Mouse (Mus musculus) lung, embryonic 15.5 days (tissue): ENCODE data around the gene Ttc37. TPM values are rescaled to one million over a fixed set of nuclear protein-coding genes. Genes with fewer than 3 reads are reported as not detected.
A peak's percentile ranks its signal among the peaks of the same experiment; 100 is the strongest.

Experiments used
- ATAC-seq: fragments of 200-750 bp; cut with Nextera tagmentation; 2 replicates; pipeline ENCODE4 v1.8.0; 2017; ENCODE audit warnings: moderate number of reproducible peaks, borderline replicate concordance; ENCODE audit not compliant: low FRiP score, low TSS enrichment; ENCODE audit errors: extremely low read depth
- H3K27ac ChIP-seq: fragments of 300-500 bp; sonication (generic); 2 replicates; pipeline ENCODE4 v1.5.1; 2015; ENCODE audit warnings: moderate library complexity, mild to moderate bottlenecking, inconsistent platforms
- H3K27me3 ChIP-seq: fragments of 300-500 bp; sonication (generic); 2 replicates; pipeline ENCODE4 v1.6.1; 2015; ENCODE audit warnings: inconsistent platforms
- H3K36me3 ChIP-seq: fragments of 300-500 bp; sonication (generic); 2 replicates; pipeline ENCODE4 v1.6.1; 2015; ENCODE audit warnings: inconsistent platforms
- H3K4me1 ChIP-seq: fragments of 300-500 bp; sonication (generic); 2 replicates; pipeline ENCODE4 v1.6.1; 2015; ENCODE audit warnings: inconsistent platforms
- H3K4me2 ChIP-seq: fragments of 300-500 bp; sonication (generic); 2 replicates; pipeline ENCODE4 v1.6.1; 2015; ENCODE audit warnings: inconsistent platforms, mild to moderate bottlenecking, moderate library complexity
- H3K4me3 ChIP-seq: fragments of 300-500 bp; sonication (generic); 2 replicates; pipeline ENCODE4 v1.5.1; 2015; ENCODE audit warnings: mild to moderate bottlenecking, inconsistent platforms
- H3K9ac ChIP-seq: fragments of 300-500 bp; sonication (generic); 2 replicates; pipeline ENCODE4 v1.6.1; 2015; ENCODE audit warnings: inconsistent platforms
- H3K9me3 ChIP-seq: fragments of 300-500 bp; sonication (generic); 2 replicates; pipeline ENCODE4 v1.6.1; 2016; ENCODE audit warnings: inconsistent platforms
- WGBS: fragments of 180-500 bp; shearing (Covaris S2); methylation state at CpG from one replicate; pipeline ENCODE4 v1.1.7; 2015; 5-methylcytosine and 5-hydroxymethylcytosine counted together
- polyA plus RNA-seq: library from polyadenylated mRNA; unstranded; fragments of >200 nt; fragmentation: Nextera tagmentation; extraction: Ambion mirVana; gene quantifications from 2 replicates; pipeline ENCODE4 v1.2.1, GENCODE M21; 2015

Gene Ttc37
- polyA plus RNA-seq, 1 experiment from 2014 or later = 11.2 TPM

DNA sequence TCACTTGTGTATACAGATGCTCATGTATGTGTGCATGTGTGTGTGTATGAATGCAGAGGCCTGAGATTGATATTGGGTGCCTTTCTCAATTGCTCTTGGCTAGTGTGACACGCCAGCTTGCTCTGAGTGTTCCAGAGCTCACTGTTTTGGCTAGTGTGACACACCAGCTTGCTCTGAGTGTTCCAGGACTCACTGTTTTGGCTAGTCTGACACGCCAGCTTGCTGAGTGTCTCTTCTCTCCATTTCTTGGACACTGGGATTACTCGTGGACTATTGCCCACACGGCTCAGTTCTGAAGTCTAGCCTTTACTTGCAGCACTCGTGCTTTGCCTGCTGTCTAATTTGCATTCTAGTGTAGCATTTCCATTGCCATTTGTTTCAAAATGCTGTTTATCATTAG lies 80.2 kb downstream of the Ttc37 start:
- no peak overlapping the region for H3K27ac ChIP-seq
- H3K36me3 ChIP-seq = peaks cover 25% of the 10 kb centered on the region
- H3K4me1 ChIP-seq = no peaks in the 10 kb centered on the region
- H3K4me2 ChIP-seq = no peak overlapping the region
- H3K27me3 ChIP-seq = no peaks in the 10 kb centered on the region
- no peaks in the 10 kb centered on the region for H3K9me3 ChIP-seq
- no peak overlapping the region for H3K4me3 ChIP-seq
- no peak for ATAC-seq
- WGBS = 86% methylated on average over 5 of the region's 5 CpGs
- H3K9ac ChIP-seq = no peak overlapping the region

DNA sequence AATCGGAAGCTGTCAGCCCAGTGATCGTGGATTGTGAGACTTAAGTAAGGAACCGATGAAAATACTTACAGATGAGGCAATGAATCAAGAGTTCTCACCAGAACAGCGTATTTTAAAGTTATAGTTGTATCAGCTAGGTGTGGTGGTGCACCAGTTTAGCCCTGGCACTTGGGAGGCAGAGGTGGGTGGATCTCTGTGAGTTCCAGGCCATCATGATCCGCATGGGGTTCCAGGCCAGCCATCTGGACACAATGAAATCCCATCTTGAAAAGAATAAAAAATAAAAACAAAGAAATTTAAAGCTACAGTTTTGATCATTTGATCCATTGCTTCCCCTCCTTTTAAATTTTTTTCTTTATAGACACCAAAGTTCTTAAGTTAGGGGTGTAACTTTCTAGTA lies 89.1 kb downstream of the Ttc37 start:
- no peaks in the 10 kb centered on the region for H3K4me1 ChIP-seq
- ATAC-seq = no peak
- WGBS = 92% methylated on average over 5 of the region's 5 CpGs
- no peak overlapping the region for H3K9ac ChIP-seq
- H3K27ac ChIP-seq = no peak overlapping the region
- no peaks in the 10 kb centered on the region for H3K27me3 ChIP-seq
- no peak overlapping the region for H3K4me3 ChIP-seq
- no peaks in the 10 kb centered on the region for H3K9me3 ChIP-seq
- no peak overlapping the region for H3K4me2 ChIP-seq
- H3K36me3 ChIP-seq = peaks cover 21% of the 10 kb centered on the region

- Histone ChIP-seq H3K9me3 (no peaks in the 10 kb centered on the region), H3K4me1 (no peaks in the 10 kb centered on the region), H3K9ac (no peak overlapping the region), H3K27ac (no peak overlapping the region), H3K4me2 (no peak overlapping the region), H3K36me3 (peaks cover 21% of the 10 kb centered on the region), H3K27me3 (no peaks in the 10 kb centered on the region), H3K4me3 (no peak overlapping the region)
- WGBS = 82% methylated on average over 3 of the region's 3 CpGs
- ATAC-seq = no peak; the same call in 1 of the 2 replicates
Measured at GRCm38 (mm10) chr13:76189190-76189589, 90.7 kb downstream of the Ttc37 start.

DNA sequence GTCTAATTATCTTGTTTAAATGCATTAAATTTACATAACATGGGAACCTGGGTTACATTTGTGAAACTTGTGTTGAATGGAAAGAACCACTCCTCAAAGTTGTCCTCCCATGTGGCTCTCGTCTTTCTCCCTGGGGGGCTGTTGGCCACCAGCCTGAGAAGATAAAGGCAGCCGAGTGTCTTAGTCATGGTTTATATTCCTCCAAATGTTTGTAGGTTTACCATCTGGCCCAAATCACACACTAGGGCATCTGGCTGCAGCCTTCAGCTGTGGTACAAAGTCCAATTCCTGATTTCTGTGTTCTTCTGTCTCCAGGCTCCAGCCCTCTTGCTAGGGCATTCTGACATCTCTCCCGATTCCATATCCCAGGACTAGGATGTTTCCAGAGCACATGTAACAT lies 91.7 kb downstream of the Ttc37 start:
- Histone ChIP-seq H3K36me3 (peaks cover 21% of the 10 kb centered on the region), H3K4me2 (no peak overlapping the region)
- no peak for ATAC-seq

DNA sequence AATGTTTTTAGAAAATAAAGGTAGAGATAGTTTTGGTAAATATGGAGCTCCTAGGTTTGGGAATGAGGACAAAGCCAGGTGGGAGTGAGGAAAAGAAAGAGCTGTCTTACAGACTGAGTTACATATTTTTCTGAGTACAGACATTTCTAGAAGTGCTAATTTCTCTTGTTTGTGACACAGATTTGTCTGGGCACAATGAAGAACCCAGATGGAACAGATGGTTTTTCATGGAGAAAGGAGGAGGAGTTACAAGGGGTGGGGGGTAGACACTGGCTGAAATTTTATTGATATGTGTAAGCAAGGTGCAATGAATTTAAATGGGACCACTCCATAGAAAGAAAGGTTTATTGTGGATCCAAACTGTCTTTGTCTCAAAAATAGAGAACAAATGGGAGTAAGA lies 96.4 kb downstream of the Ttc37 start:
- Histone ChIP-seq H3K9me3 (no peaks in the 10 kb centered on the region), H3K4me2 (no peak overlapping the region), H3K36me3 (peaks cover 18% of the 10 kb centered on the region), H3K27me3 (no peaks in the 10 kb centered on the region), H3K4me1 (no peaks in the 10 kb centered on the region), H3K9ac (no peak overlapping the region), H3K27ac (no peak overlapping the region), H3K4me3 (no peak overlapping the region)
- no peak for ATAC-seq

More for the DNA sequence above, 91.7 kb downstream of the Ttc37 start:
- no peaks in the 10 kb centered on the region for H3K9me3 ChIP-seq
- 81% methylated on average over 3 of the region's 3 CpGs for WGBS
- H3K27ac ChIP-seq = no peak overlapping the region
- H3K4me1 ChIP-seq = no peaks in the 10 kb centered on the region
- no peaks in the 10 kb centered on the region for H3K27me3 ChIP-seq
- H3K4me3 ChIP-seq = no peak overlapping the region
- H3K9ac ChIP-seq = no peak overlapping the region

DNA sequence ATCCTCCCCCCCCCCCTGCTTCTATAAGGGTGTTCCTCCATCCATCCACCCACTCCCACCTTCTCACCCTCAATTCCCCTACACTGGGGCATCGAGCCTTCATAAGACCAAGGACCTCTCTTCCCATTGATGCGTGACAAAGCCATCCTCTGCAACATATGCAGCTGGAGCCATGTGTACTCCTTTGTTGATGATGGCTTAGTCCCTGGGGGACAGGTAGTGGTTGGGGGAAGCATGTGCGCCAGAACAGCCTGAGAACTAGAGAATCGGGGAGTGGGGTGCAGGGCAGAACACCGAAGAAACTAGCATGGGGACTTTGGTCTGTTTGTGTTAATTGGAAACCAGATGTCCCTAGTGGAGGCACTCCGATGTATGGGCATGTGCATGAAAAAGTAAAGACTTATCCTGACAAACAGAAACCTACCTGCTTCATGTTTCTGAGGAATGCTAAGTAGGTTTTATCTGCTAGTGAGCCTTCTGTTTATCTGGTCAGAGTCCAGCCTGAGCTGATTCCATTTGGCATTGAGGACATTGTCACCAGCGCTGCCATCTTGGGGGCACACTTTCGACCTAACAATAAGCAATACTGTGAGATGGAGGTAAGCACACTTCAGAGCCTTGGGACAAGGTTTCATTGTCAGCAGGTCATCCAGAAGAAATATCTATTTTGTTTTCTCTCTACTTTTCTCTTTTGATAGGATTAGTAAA lies 97.1 kb downstream of the Ttc37 start:
- no peak overlapping the region for H3K4me2 ChIP-seq
- WGBS = 91% methylated on average over 8 of the region's 8 CpGs
- H3K4me3 ChIP-seq = no peak overlapping the region
- no peaks in the 10 kb centered on the region for H3K27me3 ChIP-seq
- H3K36me3 ChIP-seq = peaks cover 14% of the 10 kb centered on the region
- no peaks in the 10 kb centered on the region for H3K4me1 ChIP-seq
- H3K9ac ChIP-seq = no peak overlapping the region
- ATAC-seq = no peak
- H3K9me3 ChIP-seq = no peaks in the 10 kb centered on the region
- no peak overlapping the region for H3K27ac ChIP-seq

- Histone ChIP-seq H3K4me1 (no peaks in the 10 kb centered on the region), H3K27ac (no peak overlapping the region), H3K9ac (no peak overlapping the region), H3K4me2 (no peak overlapping the region), H3K27me3 (no peaks in the 10 kb centered on the region), H3K36me3 (no peaks in the 10 kb centered on the region), H3K9me3 (no peaks in the 10 kb centered on the region), H3K4me3 (no peak overlapping the region)
- 72% methylated on average over 3 of the region's 3 CpGs for WGBS
- peak; percentile 52; the same call in 1 of the 2 replicates for ATAC-seq
Measured at GRCm38 (mm10) chr13:76197297-76197848, 98.8 kb downstream of the Ttc37 start.

DNA sequence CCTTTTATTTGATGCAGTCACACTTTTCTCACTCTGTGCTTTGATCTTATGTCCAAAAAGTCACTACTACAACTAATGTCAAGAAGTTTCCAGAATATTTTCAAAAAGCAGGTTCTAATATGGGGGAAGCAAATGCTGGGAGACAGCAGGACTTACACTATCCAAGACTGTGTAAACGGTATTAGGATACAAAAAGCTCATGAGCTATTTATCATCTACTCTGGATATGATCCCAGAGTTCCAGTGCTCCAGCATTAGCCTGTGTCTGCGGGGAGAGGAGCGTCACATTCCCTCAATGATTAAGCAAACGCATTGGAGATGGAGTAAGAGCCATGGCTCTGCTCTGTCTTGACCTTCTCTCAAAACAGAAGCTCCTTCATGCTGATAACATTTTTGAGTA lies 101.4 kb downstream of the Ttc37 start:
- Histone ChIP-seq H3K4me3 (no peak overlapping the region), H3K36me3 (no peaks in the 10 kb centered on the region), H3K27me3 (no peaks in the 10 kb centered on the region), H3K4me2 (no peak overlapping the region), H3K4me1 (no peaks in the 10 kb centered on the region), H3K27ac (no peak overlapping the region), H3K9ac (no peak overlapping the region), H3K9me3 (no peaks in the 10 kb centered on the region)
- ATAC-seq = no peak; the same call in 1 of the 2 replicates
- WGBS = 67% methylated on average over 4 of the region's 4 CpGs

- ATAC-seq = no peak
- Histone ChIP-seq H3K36me3 (no peaks in the 10 kb centered on the region), H3K4me2 (no peak overlapping the region), H3K4me3 (no peak overlapping the region), H3K27me3 (no peaks in the 10 kb centered on the region), H3K4me1 (no peaks in the 10 kb centered on the region), H3K27ac (no peak overlapping the region), H3K9me3 (no peaks in the 10 kb centered on the region), H3K9ac (no peak overlapping the region)
- 68% methylated on average over 2 of the region's 2 CpGs for WGBS
Measured at GRCm38 (mm10) chr13:76214928-76215327, 116.4 kb downstream of the Ttc37 start.

GRCm38 (mm10) chr13:76215397-76215796 lies 116.9 kb downstream of the Ttc37 start:
- Histone ChIP-seq H3K4me3 (no peak overlapping the region), H3K4me2 (no peak overlapping the region), H3K27me3 (no peaks in the 10 kb centered on the region), H3K4me1 (no peaks in the 10 kb centered on the region), H3K9me3 (no peaks in the 10 kb centered on the region), H3K27ac (no peak overlapping the region), H3K36me3 (no peaks in the 10 kb centered on the region), H3K9ac (no peak overlapping the region)
- WGBS = 52% methylated on average over 2 of the region's 2 CpGs
- ATAC-seq = no peak
